Mouse (Mus musculus) lung, adult 18-20 months (tissue): ENCODE results near the gene Zfp566.
"Not testable (repeated sequence)": the region's sequence is repeated elsewhere in the genome, so short reads cannot be mapped to it uniquely, and the experiment has no call there.

Experiments used
- DNase-seq, 2 experiments: peaks; one replicate each; pipeline ENCODE4 v3.0.0; 2022; ENCODE audit warnings: mixed read lengths in 2 of 2

Gene Zfp566

DNA sequence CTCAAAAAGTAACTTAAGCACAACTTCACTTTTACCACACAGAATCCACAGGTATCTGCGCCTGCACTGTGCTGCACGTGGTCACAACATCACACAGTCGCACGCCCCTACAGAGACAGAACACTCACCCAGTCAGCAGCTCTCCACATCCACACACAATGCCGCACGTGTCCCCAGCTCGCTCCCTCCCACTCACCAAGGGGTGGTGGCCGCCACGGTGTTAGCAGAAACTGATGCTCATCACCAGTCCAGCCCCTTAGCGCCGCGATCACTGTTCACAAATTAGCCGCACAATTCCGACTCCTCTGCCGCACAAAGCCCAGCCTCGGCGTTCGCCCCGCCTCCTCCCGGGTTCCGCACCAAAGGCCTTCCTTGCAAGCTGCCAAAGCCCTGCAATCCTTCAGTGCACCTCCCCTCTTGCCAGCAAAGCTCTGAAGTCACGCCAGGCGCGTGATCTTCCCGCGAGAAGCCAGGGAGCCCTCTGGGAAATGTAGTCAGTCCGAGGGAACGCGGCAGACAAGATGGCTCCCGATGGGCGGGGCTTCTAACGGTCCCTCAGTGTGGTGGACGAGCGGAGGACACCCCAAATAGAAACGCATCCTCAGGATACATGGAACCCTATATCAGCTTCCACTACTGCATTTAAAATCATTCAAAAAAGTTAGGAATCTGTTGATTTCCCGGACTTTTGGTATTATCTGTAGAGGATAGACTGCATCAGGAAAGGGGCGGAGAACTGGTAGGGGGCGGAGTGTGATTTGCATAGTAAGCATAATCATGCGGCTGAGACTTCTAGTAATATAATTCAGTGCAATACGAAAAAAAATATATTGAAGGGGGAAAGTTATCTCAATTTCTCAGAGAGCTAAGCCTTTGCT is at the start of gene Zfp566, which contains the start of gene Gm26920:
Gene Zfp566, minus strand, starts transcription at position 436 of the 878 bp plus-strand sequence.
Gene Gm26920, minus strand, starts transcription at position 319 of the 878 bp plus-strand sequence.
- DNase-seq, result peak; percentile 98

DNA sequence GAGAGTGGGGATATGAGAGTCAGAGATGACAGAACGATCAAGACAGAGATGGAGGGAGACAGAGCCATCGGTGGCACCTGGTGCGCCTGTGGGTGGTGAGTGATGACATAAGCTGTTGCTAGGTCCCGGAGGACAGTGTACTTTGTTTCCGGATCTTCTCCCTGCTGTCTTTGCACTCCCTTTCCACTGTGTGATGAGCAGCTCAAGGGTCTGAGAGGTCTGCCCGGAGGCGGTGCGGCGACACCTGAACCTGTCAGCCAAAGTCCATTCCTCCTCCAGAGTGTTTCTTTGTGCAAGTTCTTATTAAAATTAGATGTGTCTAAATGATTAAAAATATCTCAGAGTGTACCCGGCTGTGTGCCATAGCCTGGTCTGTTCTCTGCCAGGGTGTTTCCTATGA is 46.5 kb upstream of the Zfp566 start:
- DNase-seq, result no peak

DNA sequence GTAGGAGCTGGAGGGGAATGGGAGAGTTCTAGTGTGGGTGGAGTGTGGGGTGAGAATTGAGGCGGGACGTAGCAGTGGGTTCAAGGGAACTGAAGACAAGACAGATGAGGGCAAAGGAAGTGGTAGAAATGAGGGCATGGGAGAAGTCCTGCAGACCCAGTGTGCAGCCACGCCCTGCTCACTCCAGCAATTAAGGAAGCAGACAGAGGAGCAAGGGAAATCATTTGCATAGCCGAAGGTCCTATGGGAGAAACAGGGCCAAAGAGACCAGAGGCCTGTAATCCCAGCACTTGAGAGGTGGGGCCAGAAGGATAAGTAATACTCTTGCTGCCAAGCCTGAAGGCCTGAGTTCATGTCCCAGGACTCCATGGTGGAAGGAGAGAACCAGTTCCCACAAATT is 42.1 kb upstream of the Zfp566 start:
- no peak for DNase-seq

DNA sequence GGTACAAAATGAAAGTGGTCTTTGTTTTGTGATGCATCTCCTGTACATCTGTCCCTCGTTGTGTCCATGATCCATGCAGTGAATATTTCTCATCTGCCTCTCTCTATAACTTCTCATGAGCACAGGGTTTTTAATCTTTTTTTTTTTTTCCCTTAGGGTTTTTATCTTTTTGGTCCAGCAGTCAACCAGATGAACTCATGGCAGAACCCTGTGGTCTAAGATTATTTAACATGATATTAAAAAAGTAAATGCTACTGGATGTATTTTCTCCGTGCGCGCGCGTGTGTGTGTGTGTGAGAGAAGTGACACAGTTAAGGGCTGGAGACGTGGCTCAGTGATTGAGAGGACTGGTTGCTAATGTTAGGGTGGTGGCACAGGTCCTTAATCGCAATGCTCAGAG is 39.6 kb upstream of the Zfp566 start:
- no peak for DNase-seq

DNA sequence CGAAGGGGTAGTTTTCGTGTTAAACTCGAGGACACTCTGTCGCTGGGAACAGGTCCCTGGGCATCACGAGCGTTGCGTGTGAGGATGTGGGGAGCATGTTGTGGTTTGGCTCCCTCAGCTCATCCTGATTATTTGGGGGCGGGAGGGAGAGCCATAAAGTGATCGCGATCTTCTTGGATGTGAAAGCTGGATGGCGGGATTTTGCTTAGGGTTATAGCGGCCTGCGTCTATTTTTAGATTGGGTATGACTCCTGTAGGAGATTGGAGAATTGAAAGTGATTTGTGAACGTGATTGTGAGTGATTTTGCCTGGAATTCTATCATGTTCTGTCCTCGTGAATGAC is 31.8 kb upstream of the Zfp566 start:
- no peak for DNase-seq

DNA sequence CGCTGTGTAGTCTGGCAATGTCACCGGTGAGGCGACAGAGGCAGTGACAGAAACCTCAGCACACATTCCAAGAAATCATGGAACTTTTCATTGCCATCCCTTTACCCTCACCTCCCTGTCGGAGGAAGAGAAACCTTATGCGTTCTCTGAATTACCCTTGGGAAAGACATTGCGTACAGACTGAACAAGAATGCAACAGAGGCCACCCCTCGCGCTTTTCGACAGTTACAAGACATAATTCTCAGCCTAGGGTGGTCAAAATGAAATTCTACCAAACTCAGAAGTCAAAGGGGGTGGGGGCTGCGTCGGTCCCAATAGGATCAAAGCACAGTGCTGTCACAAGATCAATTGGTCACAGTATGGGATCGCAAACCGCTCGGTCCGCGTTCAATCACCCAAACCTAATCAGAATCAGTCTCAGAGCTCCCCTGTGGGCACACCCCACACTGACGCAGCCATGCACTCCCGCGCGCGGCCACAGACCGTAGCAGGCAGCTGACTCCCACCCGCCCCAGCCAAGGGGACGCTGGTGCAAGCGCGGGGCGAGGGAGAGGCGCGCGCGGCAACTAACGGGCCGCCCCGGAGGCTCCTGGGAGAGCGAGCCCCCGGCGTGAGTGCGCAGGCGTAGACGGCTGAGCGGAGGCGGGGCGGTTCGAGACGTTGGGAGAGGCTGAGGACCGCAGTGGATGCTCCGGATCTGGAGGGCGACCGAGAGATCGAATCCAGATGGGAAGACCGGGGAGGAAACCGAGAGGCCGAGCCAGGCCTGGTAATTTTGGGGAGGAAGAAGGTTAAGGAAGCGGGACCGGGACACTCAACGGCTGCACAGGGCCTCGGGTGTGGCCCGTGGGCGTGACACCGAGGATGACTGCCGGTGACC is 31.2 kb upstream of the Zfp566 start, which contains the start of gene Zfp382:
Gene Zfp382, plus strand, starts transcription at position 635 of the 880 bp plus-strand sequence.
- DNase-seq, result peak; percentile 88 to 91

DNA sequence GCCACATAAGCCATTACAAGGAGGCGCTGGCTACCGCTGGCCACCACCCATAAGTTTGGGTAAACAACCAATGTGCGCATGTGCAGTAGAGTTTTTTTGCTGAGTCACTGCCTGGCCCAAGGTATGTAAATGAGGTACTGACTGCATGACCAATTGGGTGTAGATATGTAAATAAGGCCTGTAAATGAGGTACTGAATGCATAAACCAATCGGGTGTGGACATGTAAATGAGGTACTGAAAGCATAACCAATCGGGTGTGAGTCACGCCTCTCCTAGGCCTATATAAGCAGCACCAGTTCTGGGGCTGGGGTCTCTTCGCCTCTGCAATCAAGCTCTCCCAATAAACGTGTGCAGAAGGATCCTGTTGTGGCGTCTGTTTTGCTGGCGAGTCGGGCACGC is 27.6 kb upstream of the Zfp566 start:
- DNase-seq, result not testable (repeated sequence)

DNA sequence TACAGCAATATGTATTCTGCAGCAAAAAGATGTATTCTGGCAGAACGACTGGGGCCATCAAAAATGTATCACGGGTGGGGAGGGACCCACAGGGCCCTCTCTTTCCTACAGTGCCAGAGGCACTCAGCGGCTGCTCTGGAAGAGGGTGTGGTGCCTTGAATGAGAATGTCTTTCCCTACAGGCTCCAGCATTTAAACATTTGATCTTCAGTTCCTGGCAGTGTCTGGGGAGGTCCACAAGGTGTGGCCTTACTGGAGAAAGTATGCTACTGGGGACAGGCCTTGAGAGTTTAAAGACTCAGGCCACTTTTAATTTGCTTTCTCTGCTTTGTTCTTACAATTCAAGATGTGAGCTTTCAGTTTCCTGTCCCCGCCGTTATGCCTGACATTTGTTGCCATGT is 25.7 kb upstream of the Zfp566 start:
- DNase-seq, result no peak

DNA sequence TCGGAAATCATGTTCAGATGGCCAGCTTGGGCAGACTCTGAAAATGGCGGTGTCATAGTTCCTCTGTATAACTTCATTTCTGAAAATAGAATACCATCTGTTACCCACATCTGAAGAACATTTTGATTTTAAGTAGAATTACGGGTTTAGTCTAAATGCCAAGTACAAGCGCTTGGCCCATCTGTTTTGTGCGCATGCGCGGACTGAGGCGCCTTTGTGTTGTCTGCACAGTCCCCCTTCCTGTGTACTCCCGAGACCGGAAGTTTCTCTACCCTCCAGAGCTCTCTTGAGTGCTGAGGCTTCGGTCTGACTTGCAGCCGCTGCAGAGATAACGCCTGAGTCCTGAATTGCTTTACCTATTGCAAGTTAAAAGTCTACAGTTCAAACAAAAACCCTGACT is 9.0 kb upstream of the Zfp566 start:
- DNase-seq, result no peak

DNA sequence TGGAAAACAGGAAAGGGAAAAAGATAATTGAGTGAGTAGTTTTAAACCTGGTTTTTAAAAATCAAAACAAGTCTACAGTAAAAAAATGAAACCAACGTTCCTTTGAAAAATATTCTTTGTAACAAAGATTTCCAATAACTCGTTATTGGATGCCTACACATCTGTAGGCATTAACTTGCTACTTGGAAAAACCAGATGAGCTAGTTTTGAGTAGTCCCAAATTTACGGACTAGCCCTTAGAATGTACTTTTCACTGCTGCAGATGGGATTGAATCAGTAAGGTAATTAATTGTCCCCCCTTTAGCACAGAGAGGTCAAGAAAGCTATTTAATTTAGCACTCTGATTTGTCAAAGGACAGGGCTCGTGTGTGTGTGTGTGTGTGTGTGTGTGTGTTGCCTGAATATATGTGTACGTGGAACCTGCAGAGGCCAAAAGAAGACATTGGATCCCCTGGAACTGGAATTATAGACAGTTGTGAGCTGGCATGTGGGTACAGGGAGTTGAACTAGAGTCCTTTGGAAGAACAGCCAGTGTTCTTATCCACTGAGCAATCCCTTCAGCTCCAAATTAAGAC is 5.3 kb upstream of the Zfp566 start:
- DNase-seq, result no peak

DNA sequence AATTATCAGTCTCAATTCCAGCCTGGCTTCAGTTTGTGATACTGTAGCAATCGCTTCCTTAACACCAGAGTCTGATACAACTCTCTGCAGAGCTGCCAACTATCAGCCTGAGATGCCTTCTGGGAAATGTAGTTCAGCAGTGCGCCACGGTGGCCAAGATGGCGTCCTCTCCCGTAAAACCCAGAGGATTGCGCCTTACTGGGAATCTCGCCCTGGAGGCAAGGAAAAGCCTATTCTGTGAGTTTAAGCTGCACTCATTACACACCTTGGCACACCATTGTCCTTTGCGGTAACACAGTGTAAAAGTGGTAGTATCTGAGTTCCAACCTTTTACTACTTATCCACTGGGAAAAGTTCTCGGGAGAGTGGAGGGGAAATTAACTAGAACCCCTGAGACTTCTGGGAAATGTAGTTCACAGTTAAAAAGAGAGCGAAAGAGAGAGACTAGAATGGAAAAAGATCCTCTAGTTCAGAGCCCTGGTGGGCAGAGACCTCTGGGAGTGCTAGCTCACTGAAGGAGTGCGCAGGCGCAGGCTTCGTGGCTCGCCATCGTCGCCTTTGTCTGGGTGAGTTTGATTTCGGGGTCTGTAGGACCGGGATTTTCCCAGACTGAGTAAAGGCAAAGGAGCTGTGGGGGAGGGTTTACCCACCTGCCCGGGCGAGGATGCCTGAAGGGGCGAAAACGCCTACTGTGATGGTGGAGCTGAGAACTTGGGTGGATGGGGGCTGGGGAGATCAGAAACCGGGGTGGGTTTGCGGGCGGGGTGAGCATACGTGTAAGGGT is 4.5 kb upstream of the Zfp566 start, which contains the start of gene Zfp260:
Gene Zfp260, plus strand, starts transcription at position 132 of the 784 bp plus-strand sequence.
- peak; percentile 91 to 92 for DNase-seq

DNA sequence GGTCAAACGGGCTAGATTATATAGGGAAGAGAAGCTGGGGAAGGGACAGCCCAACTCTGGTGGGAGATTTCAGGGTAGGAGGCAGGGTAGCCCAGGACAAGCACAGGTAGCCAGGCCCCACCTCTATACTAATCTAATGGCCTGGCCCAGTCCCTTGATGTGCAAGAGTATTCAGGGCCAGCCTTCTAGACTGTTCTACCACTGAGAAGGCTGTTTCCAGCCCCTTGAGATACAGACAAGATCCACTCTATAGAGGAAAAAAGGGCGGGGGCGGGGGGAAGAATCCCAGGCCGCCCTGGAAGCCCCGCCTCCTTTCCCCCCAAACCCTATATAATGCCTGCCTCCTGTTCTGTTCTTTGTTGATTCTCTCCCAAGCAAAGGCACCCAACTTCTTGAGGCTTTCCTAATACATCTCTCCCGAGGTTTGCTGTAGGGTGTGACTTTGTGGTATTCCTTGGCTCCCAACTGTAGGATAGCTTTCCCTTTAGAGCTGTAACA is 3.6 kb upstream of the Zfp566 start:
- no peak for DNase-seq

DNA sequence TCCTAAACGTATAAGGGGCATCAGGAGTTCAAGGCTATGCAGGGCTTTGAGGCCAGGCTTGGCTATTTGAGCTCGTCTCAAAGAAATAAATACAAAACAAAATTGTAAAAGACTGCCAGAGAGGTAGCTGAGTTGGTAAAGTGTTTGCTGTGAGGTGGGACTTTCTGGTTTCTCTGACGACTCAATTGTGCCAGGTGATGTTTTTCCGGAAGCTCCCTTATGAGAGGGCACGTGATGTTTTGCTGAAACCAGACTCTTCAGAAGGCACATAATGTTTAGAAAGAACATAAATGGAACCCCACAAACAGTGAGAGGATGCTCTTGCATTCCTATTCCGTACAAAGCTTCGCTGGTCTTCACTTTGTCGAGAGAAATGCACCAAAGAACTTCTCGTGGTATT is 2.3 kb upstream of the Zfp566 start:
- no peak for DNase-seq

DNA sequence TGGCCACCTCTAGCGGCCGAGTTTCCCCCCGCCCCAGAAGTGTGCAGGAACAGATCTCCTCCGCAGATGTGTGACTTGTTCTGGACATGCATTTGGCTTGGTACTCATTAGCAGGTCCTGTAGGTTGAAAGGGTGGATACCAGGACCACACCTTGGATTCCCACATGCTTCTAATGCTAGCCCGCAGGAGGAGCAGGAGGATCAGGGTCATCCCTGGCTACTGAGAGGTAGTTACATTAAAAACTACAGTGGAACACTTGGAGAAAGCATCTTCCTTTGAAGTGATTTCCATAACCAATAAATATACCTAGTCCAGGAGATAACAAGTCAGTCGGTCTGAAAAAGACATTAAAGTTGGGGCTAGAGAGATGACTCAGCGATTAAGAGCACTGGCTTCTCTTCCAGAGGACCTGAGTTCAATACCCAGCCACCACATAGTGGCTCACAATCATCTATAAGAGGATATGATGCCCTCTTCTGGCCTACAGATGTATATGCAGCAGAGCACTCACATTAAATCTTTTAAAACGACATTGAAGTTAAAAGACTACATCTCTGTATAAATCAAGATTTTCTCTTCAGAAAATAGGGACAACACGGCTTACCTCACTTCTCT is 751 bp upstream of the Zfp566 start:
- DNase-seq, result no peak

DNA sequence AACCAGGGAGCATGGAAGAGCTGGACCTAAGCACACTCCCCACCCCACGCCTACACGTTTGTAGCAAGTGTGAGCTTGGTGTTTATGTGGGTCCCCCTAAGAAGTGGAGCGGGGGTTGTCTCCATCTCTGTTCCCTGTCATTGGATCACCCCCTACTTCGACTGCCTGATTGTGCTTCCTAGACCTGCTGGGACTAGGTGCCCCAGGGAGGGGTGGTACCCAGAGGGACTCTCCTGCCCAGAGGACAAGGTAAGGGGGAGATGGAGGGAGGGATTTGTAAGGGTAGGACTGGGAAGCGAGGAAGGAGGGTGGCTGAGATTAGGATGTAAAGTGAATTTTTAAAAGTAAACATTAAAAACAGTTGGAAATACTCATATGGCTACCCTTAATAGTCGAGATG is 922 bp downstream of the Zfp566 start:
- no peak for DNase-seq

DNA sequence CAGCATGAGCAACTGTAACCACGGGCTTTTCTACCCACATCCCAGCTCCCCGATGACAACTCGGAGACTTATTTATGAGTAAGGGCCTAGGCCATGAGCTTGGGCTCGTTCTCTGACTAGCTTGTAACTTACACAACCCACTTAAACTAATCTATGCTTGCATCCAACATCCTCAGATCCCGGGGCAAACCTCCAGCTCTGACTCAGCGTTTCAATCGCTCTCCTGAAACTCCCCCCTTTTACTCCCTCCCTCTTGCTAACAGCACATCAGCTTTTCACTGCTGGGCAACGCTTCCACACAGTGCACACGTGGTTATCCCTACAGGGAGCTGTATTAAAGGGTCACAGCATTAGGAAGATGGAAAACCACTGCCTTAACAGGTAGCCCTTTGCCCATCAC is 3.8 kb downstream of the Zfp566 start:
- DNase-seq, result no peak

DNA sequence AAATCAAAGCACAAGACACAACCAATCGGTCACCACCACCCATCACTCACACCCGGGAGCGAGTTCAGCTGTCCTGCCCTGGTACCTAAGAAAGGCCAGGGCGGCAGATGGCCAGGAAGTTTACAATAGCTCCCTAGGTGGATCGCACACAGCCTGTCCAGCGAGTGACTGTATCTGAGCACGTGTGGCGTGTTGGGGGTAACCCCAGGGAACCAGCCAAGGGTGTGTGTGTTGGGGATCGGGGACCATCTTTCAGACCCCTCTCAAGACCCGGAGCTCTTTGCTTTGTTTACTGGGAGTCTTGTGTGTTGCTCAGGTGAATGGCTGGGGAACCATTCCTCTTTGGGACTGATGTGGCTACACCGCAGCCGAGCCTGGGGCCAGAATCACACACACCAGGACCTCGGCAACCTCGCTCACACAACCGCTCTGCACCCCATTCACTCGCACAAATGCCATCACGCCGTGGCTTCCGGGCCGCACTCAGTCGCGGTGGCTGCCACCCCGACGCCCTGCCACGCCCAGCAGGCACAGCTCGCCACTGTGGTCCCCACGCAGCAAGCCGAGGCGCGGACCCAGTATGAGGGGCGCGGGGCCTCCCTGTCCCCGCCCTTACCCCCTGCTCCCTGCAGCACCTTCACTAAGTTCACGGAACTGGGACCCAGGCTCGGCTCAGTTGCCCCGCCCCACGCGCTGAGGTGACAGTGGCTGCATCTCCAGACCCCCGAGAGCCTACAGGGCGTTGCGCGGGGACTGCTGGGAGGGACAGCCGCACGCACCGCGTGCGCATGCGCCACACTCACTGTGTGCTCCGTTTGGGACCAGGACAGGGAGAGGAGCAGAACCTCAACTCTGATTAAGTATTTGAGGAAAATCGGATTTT is 17.9 kb downstream of the Zfp566 start, which contains the start of gene Zfp82:
Gene Zfp82, minus strand, starts transcription at position 755 of the 883 bp plus-strand sequence.
- DNase-seq, result peak; percentile 79 to 83

DNA sequence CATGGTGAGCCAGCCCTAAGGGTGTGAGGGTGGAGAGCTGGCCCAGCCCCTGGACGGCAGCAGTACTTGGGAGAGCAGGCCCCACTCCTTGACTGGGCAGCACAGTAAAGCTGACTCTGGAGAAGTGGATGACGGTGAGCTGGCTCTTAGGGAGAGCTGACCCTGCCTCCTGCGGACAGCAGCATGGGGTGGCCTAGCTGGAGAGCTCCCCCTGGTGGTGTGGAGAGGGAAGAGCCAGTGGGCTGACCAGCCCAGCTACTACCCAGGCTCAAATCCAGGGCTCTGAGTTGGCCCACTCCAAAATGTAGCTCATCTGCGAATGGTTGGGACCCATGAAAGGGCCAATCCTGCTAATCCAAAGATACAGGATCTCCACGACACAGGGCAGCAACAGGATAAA is 25.7 kb downstream of the Zfp566 start:
- no peak for DNase-seq

DNA sequence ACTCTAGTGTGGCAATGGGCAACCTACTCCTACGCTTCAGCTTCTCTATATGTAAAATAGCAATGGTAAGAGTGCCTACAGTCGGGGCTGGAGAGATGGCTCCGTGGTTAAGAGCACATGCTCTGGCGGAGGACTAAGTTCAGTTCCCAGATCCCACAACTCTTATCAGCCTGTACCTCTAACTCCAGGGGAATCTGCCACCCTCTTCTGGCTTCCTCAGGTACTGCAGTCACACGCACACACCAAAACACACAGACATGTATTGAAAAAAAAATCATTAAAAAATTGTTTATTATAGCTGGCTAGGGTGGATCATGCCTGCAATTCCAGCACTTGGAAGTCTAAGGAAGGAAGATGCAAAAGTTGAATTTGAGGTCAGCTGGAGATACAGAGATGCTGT is 27.8 kb downstream of the Zfp566 start:
- DNase-seq, result no peak

DNA sequence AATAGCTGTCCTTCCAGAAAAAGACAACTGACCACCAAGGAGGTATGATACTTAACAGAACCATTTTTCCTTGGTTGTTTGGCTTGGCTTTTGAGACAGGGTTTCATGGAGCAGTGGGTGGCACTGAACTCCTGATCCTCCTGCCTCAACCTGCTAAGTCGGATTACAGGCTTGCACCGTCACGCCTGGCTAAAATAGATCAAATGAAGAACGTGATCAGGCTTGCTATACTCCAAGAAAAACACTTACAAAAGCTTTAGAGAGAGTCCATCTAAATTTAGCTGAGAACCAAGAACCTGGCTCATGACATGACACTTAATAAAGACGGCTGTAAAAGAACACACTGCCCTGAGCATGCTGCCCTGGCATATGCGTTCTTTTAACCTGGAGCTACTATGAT is 30.0 kb downstream of the Zfp566 start:
- no peak for DNase-seq

DNA sequence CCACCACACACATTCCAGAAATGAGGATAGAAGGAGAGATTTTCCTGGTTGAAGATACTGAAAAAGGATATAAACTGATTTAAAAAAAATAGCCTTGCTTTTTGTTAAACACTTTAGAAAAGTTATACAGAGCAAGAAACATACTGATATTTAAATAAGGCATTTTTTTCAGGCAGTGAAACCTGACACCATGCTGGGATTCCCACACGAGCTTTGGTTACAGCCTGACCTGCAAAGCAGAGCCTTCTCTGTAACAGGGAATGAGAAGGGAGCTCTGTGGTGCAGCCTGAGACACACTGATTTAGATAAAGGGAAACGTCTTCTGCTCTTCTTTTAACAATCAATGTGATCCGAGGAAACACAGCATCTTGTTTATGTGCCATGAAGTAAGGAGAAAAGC is 36.7 kb downstream of the Zfp566 start:
- no peak for DNase-seq
